In the genomic region with DNA sequence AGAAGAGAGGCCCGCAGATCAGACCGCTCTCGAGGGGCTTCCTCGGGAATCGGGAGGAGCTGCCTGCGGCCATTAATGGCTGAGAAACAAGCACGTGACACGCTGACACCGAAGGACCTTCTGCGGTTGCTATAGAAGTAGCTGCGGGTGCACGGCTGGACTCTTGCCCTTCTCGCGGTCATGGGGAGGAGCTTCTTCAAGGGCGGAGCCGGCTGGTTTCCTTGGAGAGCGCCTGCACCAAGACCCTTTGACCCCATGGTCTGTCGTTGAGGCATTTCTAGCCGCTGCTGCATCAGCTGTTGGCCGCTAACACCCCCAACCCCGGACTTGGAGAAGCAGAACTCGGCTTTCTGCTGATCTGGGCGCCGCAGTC, we compare ENCODE assay signal across 8 mouse cellular contexts. TPM values are rescaled to one million over a fixed set of nuclear protein-coding genes. Genes with fewer than 3 reads are reported as not detected.
A peak's percentile ranks its signal among the peaks of the same experiment; 100 is the strongest.
DNase-seq lines count a peak whose midpoint lies in the region; ATAC-seq and TF ChIP-seq lines count a peak whose summit lies in the region.

A gene (minus strand): TSS at position 114 of the 373 bp plus-strand sequence.

- DNase-seq in ZHBTc4 (ENCODE audit: low read depth, low spot score): peak; percentile 91
- peak; percentile 93 for DNase-seq in cerebellum, adult 9-11 months
- DNase-seq in hindbrain, embryonic 10.5 days (ENCODE audit: low spot score): peak; percentile 94
- peak; percentile 85 to 87 for DNase-seq in layer of hippocampus, adult 8-10 months (ENCODE audit: low spot score in 2 of 2)
- no peak for DNase-seq in lung, adult 2 months
- DNase-seq in ovary, postnatal 14 days (ENCODE audit: low spot score): peak; percentile 90
- no peak for DNase-seq in natural killer cell, adult 2 months (ENCODE audit: low spot score in 2 of 2)

- H3K9me3 ChIP-seq in hindbrain, embryonic 10.5 days: no peaks in the 10 kb centered on the region

- H3K4me1 ChIP-seq in hindbrain, embryonic 10.5 days (replicated peaks): peaks cover 91% of the 10 kb centered on the region
- peaks cover 30% of the 10 kb centered on the region for H3K4me1 ChIP-seq in lung, adult 2 months (ENCODE audit: control insufficient read depth, insufficient read depth, low read length)

- peak within 1 kb of the TSS; percentile 97 for H3K27ac ChIP-seq in hindbrain, embryonic 10.5 days

- peak; percentile 9; the same call in 1 of the 2 replicates for ATAC-seq in frontal cortex, adult (ENCODE audit: low TSS enrichment)

- no peak for TF ChIP-seq CTCF in lung, adult 2 months (IDR thresholded peaks at IDR 0.05; ENCODE audit: insufficient read depth, low read length)

- under 1% methylated on average over 24 of the region's 24 CpGs for WGBS in hindbrain, embryonic 10.5 days
- under 1% methylated on average over 24 of the region's 24 CpGs for WGBS in lung, adult 2 months

- peaks cover 52% of the 10 kb centered on the region for H3K36me3 ChIP-seq in hindbrain, embryonic 10.5 days

- no peak; the same call in 1 of the 2 replicates for TF ChIP-seq POLR2A in lung, adult 2 months (IDR thresholded peaks at IDR 0.05; ENCODE audit: borderline replicate concordance, extremely low read depth, low read depth, low read length)

- peak within 1 kb of the TSS; percentile 73 for H3K4me3 ChIP-seq in hindbrain, embryonic 10.5 days
- peak within 1 kb of the TSS; percentile 84 for H3K4me3 ChIP-seq in lung, adult 2 months (replicated peaks; ENCODE audit: extremely low read depth, low read depth, low read length)

- no peaks in the 10 kb centered on the region for H3K27me3 ChIP-seq in hindbrain, embryonic 10.5 days (ENCODE audit: insufficient read depth, poor library complexity, severe bottlenecking)

RNA-seq across cellular contexts. Expression of the gene that starts here (rescaled TPM):
- 360 and 390 TPM in 2 replicates for polyA plus RNA-seq in hindbrain, embryonic 10.5 days (2016; fragmentation: Nextera tagmentation; extraction: Ambion mirVana)
- total RNA-seq in layer of hippocampus, adult 8-10 months (2022): 100 to 1,000 TPM; 151 to 155 (median 152) TPM
- polyA plus RNA-seq in lung, adult 2 months (2012; rRNA removed): 131 and 160 TPM in 2 replicates

Comparison
In these comparisons a context has a peak if more than half of its experiments do, and no peak if none do; other contexts are left out.
1. DNase-seq: peak in ZHBTc4 (single experiment), cerebellum, adult 9-11 months (single experiment), hindbrain, embryonic 10.5 days (single experiment), layer of hippocampus, adult 8-10 months (2 of 2) and ovary, postnatal 14 days (single experiment); none in lung, adult 2 months (single experiment) and natural killer cell, adult 2 months (0 of 2).